Mouse (Mus musculus) kidney, adult 2 months (tissue): ENCODE measurements at regions not wholly inside any gene's neighbourhood (a gene's known extent, or its start where the extent isn't known, plus 50 kb on each side); places are given as distances from the start of the nearest gene placed in this dataset.

Experiments used
- CTCF ChIP-seq: fragments of 200-500 bp; conservative IDR thresholded peaks from 2 replicates; pipeline ENCODE4 v1.5.1; 2011; ENCODE audit warnings: low read depth, mild to moderate bottlenecking, control low read depth, low read length, moderate library complexity, mixed read lengths; ENCODE audit not compliant: insufficient read depth, insufficient read length
- POLR2A ChIP-seq: fragments of 200-500 bp; IDR thresholded peaks from one replicate; pipeline ENCODE4 v1.6.1; 2011; ENCODE audit warnings: low read depth, low read length, control low read depth

- TF ChIP-seq CTCF (0 out of 2 replicates have a peak, but pooled peaks have one; percentile 22), POLR2A (no peak)
Observed at GRCm38 (mm10) chr12:25209333-25209728, 112.4 kb upstream of the Id2 start.
